Mouse (Mus musculus): ENCODE data around the gene St6galnac4. TPM values are rescaled to one million over a fixed set of nuclear protein-coding genes. Genes with fewer than 3 reads are reported as not detected.

The St6galnac4 gene
- total RNA-seq (2021): 10 to 100 TPM; 36.2 to 38.4 TPM
- long read RNA-seq, experiment 1, transcript St6galnac4-204 (5 exons, 2,826 nt): major isoform, 34 of 82 reads
- long read RNA-seq, experiment 1, transcript St6galnac4-201 (6 exons, 3,626 nt): minor isoform, 22 of 82 reads
- long read RNA-seq, experiment 1, partial matches to known transcripts: 2 of 82 reads
- long read RNA-seq, experiment 1, other reads (novel, unspliced or antisense): 22 of 82 reads
- long read RNA-seq, experiment 2, transcript St6galnac4-201 (6 exons, 3,626 nt): minor isoform, 20 of 64 reads
- long read RNA-seq, experiment 2, transcript St6galnac4-204 (5 exons, 2,826 nt): major isoform, 24 of 64 reads
- long read RNA-seq, experiment 2, partial matches to known transcripts: 10 of 64 reads
- long read RNA-seq, experiment 2, other reads (novel, unspliced or antisense): 9 of 64 reads

GRCm38 (mm10) chr2:32586871-32587351, at the start of gene St6galnac4:
St6galnac4 (plus strand) TSS chr2:32587095.
- peak; percentile 91 for DNase-seq (ENCODE audit: low spot score in 2 of 2)
- intact Hi-C loops (cut with DNase I): loop anchor here (2.0 kb wide), 1 partner anchor 16 kb away; no protein-coding TSS in a partner anchor

- DNase-seq (ENCODE audit: low spot score in 2 of 2): no peak
- intact Hi-C loops (cut with DNase I): no loop called here
Observed at GRCm38 (mm10) chr2:32537360-32537905, 49.5 kb upstream of the St6galnac4 start.

GRCm38 (mm10) chr2:32537941-32538340, 49.0 kb upstream of the St6galnac4 start:
- intact Hi-C loops (cut with DNase I): no loop called here
- DNase-seq (ENCODE audit: low spot score in 2 of 2): no peak

- intact Hi-C loops (cut with DNase I): no loop called here
- DNase-seq (ENCODE audit: low spot score in 2 of 2): peak in 1 of 2 experiments; percentile 35
Observed at GRCm38 (mm10) chr2:32538461-32538860, 48.4 kb upstream of the St6galnac4 start.

- no peak for DNase-seq (ENCODE audit: low spot score in 2 of 2)
- intact Hi-C loops (cut with DNase I): no loop called here
Observed at GRCm38 (mm10) chr2:32539452-32539981, 47.4 kb upstream of the St6galnac4 start.

- DNase-seq (ENCODE audit: low spot score in 2 of 2): no peak
- intact Hi-C loops (cut with DNase I): no loop called here
Observed at GRCm38 (mm10) chr2:32541333-32541908, 45.5 kb upstream of the St6galnac4 start.

GRCm38 (mm10) chr2:32541986-32542573, 44.8 kb upstream of the St6galnac4 start:
- intact Hi-C loops (cut with DNase I): no loop called here
- no peak for DNase-seq (ENCODE audit: low spot score in 2 of 2)

- intact Hi-C loops (cut with DNase I): no loop called here
- DNase-seq (ENCODE audit: low spot score in 2 of 2): no peak
Observed at GRCm38 (mm10) chr2:32543031-32543449, 43.9 kb upstream of the St6galnac4 start.

- no peak for DNase-seq (ENCODE audit: low spot score in 2 of 2)
- intact Hi-C loops (cut with DNase I): no loop called here
Observed at GRCm38 (mm10) chr2:32546951-32547350, 39.9 kb upstream of the St6galnac4 start.

- no peak for DNase-seq (ENCODE audit: low spot score in 2 of 2)
- intact Hi-C loops (cut with DNase I): no loop called here
Observed at GRCm38 (mm10) chr2:32547380-32547779, 39.5 kb upstream of the St6galnac4 start.

- no peak for DNase-seq (ENCODE audit: low spot score in 2 of 2)
- intact Hi-C loops (cut with DNase I): no loop called here
Observed at GRCm38 (mm10) chr2:32547964-32548739, 38.7 kb upstream of the St6galnac4 start.

GRCm38 (mm10) chr2:32549171-32549570, 37.7 kb upstream of the St6galnac4 start:
- no peak for DNase-seq (ENCODE audit: low spot score in 2 of 2)
- intact Hi-C loops (cut with DNase I): no loop called here

GRCm38 (mm10) chr2:32549764-32550163, 37.1 kb upstream of the St6galnac4 start:
- DNase-seq (ENCODE audit: low spot score in 2 of 2): no peak
- intact Hi-C loops (cut with DNase I): loop anchor here (5.0 kb wide), 1 partner anchor 47 kb away; no protein-coding TSS in a partner anchor

- DNase-seq (ENCODE audit: low spot score in 2 of 2): no peak
- intact Hi-C loops (cut with DNase I): loop anchor here (5.0 kb wide), 1 partner anchor 49 kb away; no protein-coding TSS in a partner anchor
Observed at GRCm38 (mm10) chr2:32551236-32551635, 35.7 kb upstream of the St6galnac4 start.

GRCm38 (mm10) chr2:32553592-32554148, 33.2 kb upstream of the St6galnac4 start:
- intact Hi-C loops (cut with DNase I): loop anchor here (5.0 kb wide), 1 partner anchor 51 kb away; no protein-coding TSS in a partner anchor
- no peak for DNase-seq (ENCODE audit: low spot score in 2 of 2)

GRCm38 (mm10) chr2:32555484-32555883, 31.4 kb upstream of the St6galnac4 start:
- no peak for DNase-seq (ENCODE audit: low spot score in 2 of 2)
- intact Hi-C loops (cut with DNase I): no loop called here

GRCm38 (mm10) chr2:32556019-32556418, 30.9 kb upstream of the St6galnac4 start:
- intact Hi-C loops (cut with DNase I): no loop called here
- DNase-seq (ENCODE audit: low spot score in 2 of 2): no peak

- intact Hi-C loops (cut with DNase I): no loop called here
- peak in 1 of 2 experiments; percentile 77 for DNase-seq (ENCODE audit: low spot score in 2 of 2)
Observed at GRCm38 (mm10) chr2:32559570-32559969, 27.3 kb upstream of the St6galnac4 start.

Measured in left cerebral cortex, postnatal 14 days (tissue).